Mouse (Mus musculus): ENCODE measurements at regions not wholly inside any gene's neighbourhood (a gene's known extent, or its start where the extent isn't known, plus 50 kb on each side); places are given as distances from the start of the nearest gene placed in this dataset.

DNA sequence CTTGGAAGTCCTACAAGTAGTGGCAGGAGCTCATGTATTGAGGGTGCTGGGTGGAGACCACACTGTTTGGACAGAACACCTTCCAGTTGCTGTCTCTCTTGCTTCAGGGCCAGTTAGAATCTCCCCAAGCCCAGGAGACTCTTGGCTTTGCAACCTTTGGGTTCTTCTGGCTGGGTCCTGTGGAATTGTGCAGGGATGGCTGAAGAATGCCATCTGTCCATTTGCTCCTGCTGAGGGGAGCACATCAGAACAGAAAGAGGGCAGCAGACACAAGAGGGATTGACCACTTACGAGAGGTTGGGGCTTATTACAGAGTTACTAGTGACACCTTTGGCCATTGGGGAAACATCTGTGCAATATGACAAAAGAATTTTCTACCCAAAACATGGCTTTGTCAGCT is 145.1 kb downstream of the Rps24 start:
- no peak for TF ChIP-seq CTCF (IDR thresholded peaks at IDR 0.05; ENCODE audit: low read depth)
- no peak for TF ChIP-seq EP300 (optimal IDR thresholded peaks at IDR 0.05)

Measured in stomach, postnatal 0 days (tissue).